Mouse (Mus musculus) lung, embryonic 16.5 days (tissue): ENCODE data around the gene Asgr1. TPM values are rescaled to one million over a fixed set of nuclear protein-coding genes. Genes with fewer than 3 reads are reported as not detected.
"Not testable (repeated sequence)": the region's sequence is repeated elsewhere in the genome, so short reads cannot be mapped to it uniquely, and the experiment has no call there.

Source experiments
- ATAC-seq: fragments of 200-750 bp; cut with Nextera tagmentation; 2 replicates; pipeline ENCODE4 v1.8.0; 2017; ENCODE audit warnings: low read depth, mild to moderate bottlenecking, moderate library complexity
- H3K27ac ChIP-seq: fragments of 300-500 bp; sonication (generic); 2 replicates; pipeline ENCODE4 v1.5.1; 2014; ENCODE audit warnings: mild to moderate bottlenecking, control low read depth, low read length
- H3K27me3 ChIP-seq: fragments of 300-500 bp; sonication (generic); 2 replicates; pipeline ENCODE4 v1.6.1; 2014; ENCODE audit warnings: low read depth, low read length, mixed read lengths; ENCODE audit not compliant: control insufficient read depth, insufficient read depth
- H3K36me3 ChIP-seq: fragments of 300-500 bp; sonication (generic); 2 replicates; pipeline ENCODE4 v1.6.1; 2014; ENCODE audit warnings: low read length; ENCODE audit not compliant: control insufficient read depth, insufficient read depth
- H3K4me1 ChIP-seq: fragments of 300-500 bp; sonication (generic); replicated peaks from 2 replicates; pipeline ENCODE4 v1.6.1; 2014; ENCODE audit warnings: low read length, mixed read lengths; ENCODE audit not compliant: control insufficient read depth, insufficient read depth
- H3K4me2 ChIP-seq: fragments of 300-500 bp; sonication (generic); 2 replicates; pipeline ENCODE4 v1.6.1; 2014; ENCODE audit warnings: low read depth, low read length, control low read depth
- H3K4me3 ChIP-seq: fragments of 300-500 bp; sonication (generic); 2 replicates; pipeline ENCODE4 v1.5.1; 2014; ENCODE audit warnings: mild to moderate bottlenecking, low read length, control low read depth
- H3K9ac ChIP-seq: fragments of 300-500 bp; sonication (generic); 2 replicates; pipeline ENCODE4 v1.6.1; 2014; ENCODE audit warnings: low read length, control low read depth
- H3K9me3 ChIP-seq: fragments of 300-500 bp; sonication (generic); 2 replicates; pipeline ENCODE4 v1.6.1; 2016; ENCODE audit warnings: low read length; ENCODE audit not compliant: control insufficient read depth
- WGBS: fragments of 180-500 bp; shearing (Covaris S2); extraction: QIAGEN DNeasy Blood & Tissue Kit; methylation state at CpG from one replicate; pipeline ENCODE4 v1.1.7; 2014; 5-methylcytosine and 5-hydroxymethylcytosine counted together
- polyA plus RNA-seq: library from polyadenylated mRNA; unstranded; fragments of >200 nt; fragmentation: Nextera tagmentation; extraction: Ambion mirVana; gene quantifications from 2 replicates; pipeline ENCODE4 v1.2.1, GENCODE M21; 2015

The Asgr1 gene
- polyA plus RNA-seq, 1 experiment from 2014 or later: not detected

DNA sequence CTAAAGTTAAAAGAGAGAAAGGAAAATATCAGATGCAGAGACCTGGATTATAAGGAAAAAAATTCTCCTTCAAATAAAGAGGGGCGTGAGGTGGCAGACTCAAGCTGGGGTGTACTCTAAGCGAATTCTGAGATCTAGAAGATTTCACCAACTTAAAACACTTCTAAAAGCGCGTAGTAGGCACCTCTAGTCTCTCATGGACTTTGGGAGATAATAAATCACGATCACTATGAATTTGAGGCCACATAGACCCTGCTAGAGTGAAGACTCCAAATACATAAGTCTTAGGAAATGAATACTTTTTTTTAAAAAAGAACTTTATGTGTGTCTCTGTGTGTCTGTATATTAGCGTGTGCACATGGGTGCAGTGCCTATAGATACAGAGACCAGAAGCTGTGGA is 38.2 kb upstream of the Asgr1 start:
- Histone ChIP-seq H3K4me1 (peaks cover 39% of the 10 kb centered on the region), H3K9ac (0 out of 2 replicates have a peak overlapping the region, but pooled peaks have one; percentile 79), H3K9me3 (no peaks in the 10 kb centered on the region), H3K4me2 (peak overlapping the region; percentile 89), H3K36me3 (peaks cover 20% of the 10 kb centered on the region), H3K27ac (no peak overlapping the region), H3K27me3 (no peaks in the 10 kb centered on the region), H3K4me3 (peak overlapping the region; percentile 74)
- WGBS: 62% methylated on average over 6 of the region's 6 CpGs
- no peak for ATAC-seq

DNA sequence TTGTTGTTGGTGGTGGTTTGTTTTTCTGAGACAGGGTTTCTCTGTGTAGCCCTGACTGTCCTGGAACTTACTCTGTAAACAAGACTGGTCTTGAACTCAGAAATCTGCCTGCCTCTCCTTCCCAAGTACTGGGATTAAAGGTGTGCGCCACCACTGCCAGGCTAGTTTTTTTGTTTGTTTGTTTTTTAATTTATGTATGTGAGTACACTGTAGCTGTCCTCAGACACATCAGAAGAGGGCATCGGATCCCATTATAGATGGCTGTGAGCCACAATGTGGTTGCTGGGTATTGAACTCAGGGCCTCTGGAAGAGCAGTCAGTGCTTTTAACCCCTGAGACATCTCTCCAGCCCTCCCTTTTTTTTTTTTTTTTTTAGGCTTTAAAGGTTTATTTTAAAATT is 37.7 kb upstream of the Asgr1 start:
- not testable (repeated sequence) for H3K4me2 ChIP-seq, H3K27me3 ChIP-seq, H3K9me3 ChIP-seq, ATAC-seq, H3K4me3 ChIP-seq, H3K9ac ChIP-seq, H3K27ac ChIP-seq
- 68% methylated on average over 2 of the region's 2 CpGs for WGBS
- H3K36me3 ChIP-seq: peaks cover 16% of the 10 kb centered on the region
- H3K4me1 ChIP-seq: peaks cover 40% of the 10 kb centered on the region

DNA sequence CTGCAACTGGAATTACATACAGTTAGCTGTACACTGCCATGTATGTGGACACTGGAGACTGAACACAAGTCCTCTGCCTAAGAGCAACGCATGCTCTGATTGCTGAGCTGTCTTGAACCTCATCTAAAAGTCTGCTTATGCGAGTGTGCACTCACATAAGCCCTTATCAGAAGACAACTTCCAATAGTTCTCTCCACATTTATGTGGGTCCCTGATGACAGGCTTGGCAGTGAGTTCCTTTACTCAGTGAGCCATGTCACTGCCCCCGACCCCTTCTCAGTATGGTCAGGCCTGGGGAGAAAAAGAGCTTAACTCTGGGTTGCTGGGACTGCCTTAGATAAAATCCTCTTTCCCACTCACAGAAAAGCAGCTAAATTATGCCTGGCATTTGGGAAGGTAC is 37.2 kb upstream of the Asgr1 start, which contains the start of gene Dlg4:
TSS of gene Dlg4 (plus strand) at position 274 of the 400 bp plus-strand sequence.
- WGBS: 62% methylated on average over 3 of the region's 3 CpGs
- Histone ChIP-seq H3K9me3 (no peaks in the 10 kb centered on the region), H3K4me1 (peaks cover 44% of the 10 kb centered on the region), H3K36me3 (peaks cover 11% of the 10 kb centered on the region), H3K9ac (peak within 1 kb of the TSS; percentile 84), H3K27me3 (no peaks in the 10 kb centered on the region), H3K4me3 (no peak within 1 kb of the TSS), H3K4me2 (peak within 1 kb of the TSS; percentile 92), H3K27ac (peak within 1 kb of the TSS; percentile 16; the same call in 1 of the 2 replicates)
- no peak for ATAC-seq

DNA sequence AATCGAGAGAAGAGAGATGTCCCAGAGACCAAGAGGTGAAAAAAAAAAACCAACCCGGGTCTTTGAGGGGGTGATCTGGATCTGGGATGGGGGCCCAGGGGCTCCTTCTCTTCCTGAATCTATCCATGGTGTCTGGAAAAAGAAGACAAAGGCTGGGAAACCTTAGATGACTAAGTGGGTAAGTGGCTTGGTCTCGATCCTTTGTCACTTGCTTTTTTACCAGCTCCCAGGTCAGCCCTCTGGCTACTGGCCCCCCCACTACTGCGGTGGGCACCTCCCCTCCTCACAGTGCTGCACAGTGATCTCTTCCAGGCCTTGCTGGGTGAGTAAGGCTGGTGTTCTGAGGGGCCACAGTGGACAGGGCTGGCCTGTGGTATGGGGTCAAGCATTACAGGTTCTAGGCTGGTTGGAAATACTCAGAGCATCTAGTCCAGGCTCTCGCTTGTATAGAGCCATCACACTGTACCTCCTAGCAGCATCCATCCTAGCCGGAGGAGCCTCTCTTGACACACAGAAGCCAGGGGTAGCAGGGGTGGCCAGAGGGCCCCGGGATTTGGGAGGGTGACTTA is 36.6 kb upstream of the Asgr1 start:
- peak overlapping the region; percentile 92; the same call in 1 of the 2 replicates for H3K4me2 ChIP-seq
- no peak overlapping the region for H3K4me3 ChIP-seq
- H3K9me3 ChIP-seq: no peaks in the 10 kb centered on the region
- peaks cover 6% of the 10 kb centered on the region for H3K36me3 ChIP-seq
- 37% methylated on average over 7 of the region's 7 CpGs for WGBS
- no peak for ATAC-seq
- peaks cover 45% of the 10 kb centered on the region for H3K4me1 ChIP-seq
- no peaks in the 10 kb centered on the region for H3K27me3 ChIP-seq
- peak overlapping the region; percentile 84 for H3K9ac ChIP-seq
- H3K27ac ChIP-seq: no peak overlapping the region

DNA sequence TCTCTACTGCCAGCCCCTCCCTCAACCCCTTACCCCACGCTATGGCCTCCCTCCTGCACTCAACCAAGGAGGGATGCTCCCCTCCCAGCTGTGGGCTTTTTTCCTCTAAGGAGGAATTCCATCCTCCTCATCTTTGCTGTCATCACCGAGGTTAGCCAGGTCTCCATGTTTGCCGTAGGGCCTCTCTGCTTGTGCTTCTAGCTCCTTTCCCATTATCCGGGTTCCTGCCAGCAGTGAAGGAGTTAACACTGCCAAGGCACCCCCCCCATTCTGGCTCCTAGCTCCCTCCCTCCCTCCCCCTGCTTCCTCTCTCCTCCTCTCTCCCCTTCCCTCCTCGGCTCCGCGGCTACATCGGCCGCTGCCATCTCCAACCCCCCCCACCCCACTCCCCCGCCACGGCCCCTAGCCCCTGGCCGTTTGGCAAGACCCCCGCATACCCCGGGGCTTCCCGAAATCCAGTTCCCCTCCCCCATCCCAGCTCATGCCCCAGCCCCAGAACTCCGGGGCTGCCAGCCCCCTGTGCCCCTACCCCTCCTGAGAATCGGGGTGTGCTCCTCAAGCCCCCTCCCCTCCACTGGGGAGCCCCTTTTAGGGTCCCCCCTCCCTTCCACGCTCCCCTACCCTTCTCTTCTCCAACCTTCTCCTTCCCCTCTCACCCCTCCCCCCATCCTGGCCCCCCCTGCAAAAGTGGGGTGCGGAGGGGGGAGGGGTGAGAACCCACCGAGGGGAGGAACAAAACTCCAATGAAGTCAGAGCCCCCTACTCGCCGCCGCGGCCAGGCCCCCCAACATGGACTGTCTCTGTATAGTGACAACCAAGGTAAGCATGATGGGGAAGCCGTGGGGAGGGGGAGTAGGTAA is 35.5 kb upstream of the Asgr1 start:
- H3K4me1 ChIP-seq: peaks cover 46% of the 10 kb centered on the region
- ATAC-seq: no peak

DNA sequence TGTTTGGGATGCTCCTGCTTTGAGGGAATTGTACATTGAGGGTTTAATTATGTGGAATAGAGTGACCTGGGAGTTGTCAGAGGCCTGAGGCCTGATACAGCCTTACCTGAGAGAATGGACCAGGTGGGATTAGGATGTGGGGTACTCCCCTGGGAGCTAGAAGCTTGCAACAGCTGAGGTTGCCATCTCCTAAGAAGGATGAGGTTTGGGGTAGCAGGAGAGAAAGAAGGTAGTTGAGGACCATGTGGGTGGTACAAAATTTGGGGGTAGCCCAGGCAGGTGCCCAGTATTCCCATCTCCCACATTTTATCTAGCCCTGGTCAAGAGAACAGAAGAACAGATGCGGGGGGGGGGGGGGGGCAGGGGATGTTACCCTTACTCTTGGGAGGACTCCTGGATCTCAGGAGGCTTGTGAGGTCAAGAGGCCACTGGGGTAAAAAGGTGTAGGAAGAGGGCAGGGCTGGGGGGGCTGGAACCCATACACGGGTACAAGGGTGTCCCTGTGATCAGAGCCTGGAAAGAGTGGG is 34.3 kb upstream of the Asgr1 start:
- peak overlapping the region; percentile 92 for H3K4me2 ChIP-seq
- 0 out of 2 replicates have a peak, but pooled peaks cover 2% of the 10 kb centered on the region for H3K27me3 ChIP-seq
- peak overlapping the region; percentile 39; the same call in 1 of the 2 replicates for H3K9ac ChIP-seq
- H3K9me3 ChIP-seq: no peaks in the 10 kb centered on the region
- H3K36me3 ChIP-seq: no peaks in the 10 kb centered on the region
- peak overlapping the region; percentile 43 for H3K27ac ChIP-seq
- H3K4me1 ChIP-seq: peaks cover 46% of the 10 kb centered on the region
- H3K4me3 ChIP-seq: peak overlapping the region; percentile 63
- no peak for ATAC-seq
- 8% methylated on average over 1 of the region's 2 CpGs for WGBS

More for the DNA sequence above, 35.5 kb upstream of the Asgr1 start:
- peak overlapping the region; percentile 92 for H3K4me2 ChIP-seq
- H3K9ac ChIP-seq: peak overlapping the region; percentile 84
- WGBS: 2% methylated on average over 24 of the region's 25 CpGs
- no peaks in the 10 kb centered on the region for H3K27me3 ChIP-seq
- H3K36me3 ChIP-seq: no peaks in the 10 kb centered on the region
- peak overlapping the region; percentile 63 for H3K4me3 ChIP-seq
- no peaks in the 10 kb centered on the region for H3K9me3 ChIP-seq
- peak overlapping the region; percentile 81 for H3K27ac ChIP-seq

DNA sequence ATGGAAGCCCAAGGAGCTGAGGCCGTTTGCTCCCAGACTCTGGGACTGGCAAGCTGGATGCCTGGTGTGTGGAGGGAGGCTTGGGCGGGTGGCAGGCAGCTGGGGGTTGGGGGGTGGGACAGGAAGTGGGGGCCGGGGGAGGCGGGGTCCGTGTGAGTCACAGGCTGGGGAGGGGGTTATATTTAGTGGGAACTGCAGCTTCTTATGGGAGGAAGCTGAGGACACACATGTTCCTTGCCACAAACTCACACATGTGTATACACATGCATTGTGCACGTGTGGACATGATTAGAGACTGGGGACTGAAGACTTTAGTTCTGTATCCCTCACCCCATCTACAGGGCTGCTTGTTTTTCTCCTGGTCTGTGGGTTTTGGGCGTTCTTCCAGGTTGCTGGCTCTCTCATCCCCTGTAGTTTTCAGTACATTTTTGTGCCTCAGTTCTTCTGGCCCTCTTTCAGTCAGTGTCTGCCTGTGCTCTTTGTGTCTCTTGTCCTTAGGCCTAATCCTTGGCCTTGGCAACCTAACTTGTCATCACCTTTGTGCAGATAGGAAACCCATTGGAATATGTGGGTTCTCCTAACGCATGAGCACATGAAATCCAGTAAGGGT is 33.8 kb upstream of the Asgr1 start:
- peak overlapping the region; percentile 69 for H3K27ac ChIP-seq
- no peak for ATAC-seq
- 14% methylated on average over 8 of the region's 8 CpGs for WGBS
- no peaks in the 10 kb centered on the region for H3K9me3 ChIP-seq
- peak overlapping the region; percentile 39; the same call in 1 of the 2 replicates for H3K9ac ChIP-seq
- no peaks in the 10 kb centered on the region for H3K36me3 ChIP-seq
- peak overlapping the region; percentile 63 for H3K4me3 ChIP-seq
- H3K4me2 ChIP-seq: peak overlapping the region; percentile 92
- H3K4me1 ChIP-seq: peaks cover 43% of the 10 kb centered on the region
- H3K27me3 ChIP-seq: 0 out of 2 replicates have a peak, but pooled peaks cover 2% of the 10 kb centered on the region

DNA sequence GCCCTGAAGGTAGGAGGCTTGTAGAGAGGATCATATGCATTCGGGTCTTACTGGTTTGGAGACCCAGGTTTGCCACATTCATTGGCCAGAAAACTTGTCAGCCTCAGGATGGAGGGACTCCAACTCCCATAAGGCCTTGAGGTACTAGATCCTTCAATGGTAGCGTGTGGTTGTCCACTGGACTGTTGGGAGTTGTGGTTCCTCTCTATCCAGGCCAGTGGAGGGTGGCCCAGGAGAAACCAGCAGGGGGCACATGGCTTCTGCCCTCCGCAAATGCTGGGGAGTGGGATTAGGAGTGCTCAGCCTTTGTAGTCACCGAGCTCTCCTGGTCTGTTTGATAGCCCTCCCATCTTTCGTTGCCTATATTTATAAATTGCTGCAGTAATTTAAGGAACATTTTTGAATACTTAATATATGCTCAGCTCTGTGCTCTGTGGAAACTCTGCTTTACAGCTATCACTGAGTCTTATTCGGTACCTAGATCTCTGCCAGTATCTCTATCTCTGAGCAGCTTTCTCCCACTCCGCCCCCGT is 33.1 kb upstream of the Asgr1 start:
- H3K4me1 ChIP-seq: peaks cover 43% of the 10 kb centered on the region
- under 1% methylated on average over 8 of the region's 8 CpGs for WGBS

More for the DNA sequence above, 33.1 kb upstream of the Asgr1 start:
- peak; percentile 89 for ATAC-seq
- H3K27ac ChIP-seq: peak overlapping the region; percentile 78
- 0 out of 2 replicates have a peak, but pooled peaks cover 2% of the 10 kb centered on the region for H3K27me3 ChIP-seq
- H3K9ac ChIP-seq: peak overlapping the region; percentile 59
- H3K36me3 ChIP-seq: no peaks in the 10 kb centered on the region
- no peaks in the 10 kb centered on the region for H3K9me3 ChIP-seq
- peak overlapping the region; percentile 63 for H3K4me3 ChIP-seq
- H3K4me2 ChIP-seq: peak overlapping the region; percentile 92
